Mouse (Mus musculus): ENCODE measurements around the gene Gm2115. TPM values are rescaled to one million over a fixed set of nuclear protein-coding genes. Genes with fewer than 3 reads are reported as not detected.

Gene Gm2115
- total and polyA plus RNA-seq, 3 experiments: under 0.01 to 0.14 TPM; not detected in 1

DNA sequence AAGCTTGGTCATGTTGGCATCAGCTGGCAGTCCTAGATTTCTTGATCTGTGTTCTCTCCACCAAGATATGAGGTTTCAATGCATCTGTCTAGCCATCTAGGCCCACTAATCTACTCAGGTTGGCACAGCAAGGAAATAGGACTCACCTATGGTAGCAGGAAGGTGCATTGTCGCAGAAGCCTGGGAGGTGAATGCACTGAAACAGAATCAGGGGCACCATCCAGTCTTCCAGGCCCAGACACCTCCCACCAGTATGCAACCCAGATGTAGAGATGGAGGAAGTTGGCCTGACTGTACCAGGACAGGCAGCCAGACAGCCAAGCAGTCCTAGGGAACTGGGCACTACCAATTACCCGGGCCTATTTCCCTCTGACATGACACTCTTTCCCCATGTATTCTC, 71.9 kb downstream of the Gm2115 start:
- Histone ChIP-seq H3K36me3 (replicated peaks in 1 of 2; ENCODE audit: control insufficient read depth in 1 of 2, insufficient read depth in 1 of 2, low read length in 1 of 2) (peaks cover 41 to 57% of the 10 kb centered on the region in 2 experiments), H3K79me2 (replicated peaks; ENCODE audit: control insufficient read depth, extremely low read depth, insufficient read depth, poor library complexity, severe bottlenecking) (peaks cover 41% of the 10 kb centered on the region), H3K4me1 (ENCODE audit: control insufficient read depth in 1 of 2, insufficient read depth in 2 of 2) (peaks cover 27 to 73% of the 10 kb centered on the region in 2 experiments), H3K27ac (ENCODE audit: insufficient read depth, low read depth) (0 out of 2 replicates have a peak overlapping the region, but pooled peaks have one; percentile 10), H3K9me3 (replicated peaks; ENCODE audit: low read length) (no peaks in the 10 kb centered on the region), H3K4me3 (replicated peaks in 1 of 3; ENCODE audit: low read depth in 2 of 3, low read length in 2 of 3, poor library complexity in 1 of 3) (no peak overlapping the region), H3K27me3 (replicated peaks) (no peaks in the 10 kb centered on the region), H3K9ac (ENCODE audit: insufficient read depth, low read depth) (no peak overlapping the region), H3K4me2 (ENCODE audit: insufficient read depth, low read depth, poor library complexity, severe bottlenecking) (no peak overlapping the region)
- in situ Hi-C loops (cut with MboI; ENCODE audit: low pct_ligation_motif_present, low pct_unique_long_range_greater_than_20kb, low sequenced_read_pairs) (no loop called here), dilution Hi-C loops (cut with MboI; ENCODE audit: extremely low pct_ligation_motif_present, extremely low pct_unique_long_range_greater_than_20kb, low sequenced_read_pairs) (no loop called here)
- DNase-seq (ENCODE audit: extremely low read depth): no peak
- TF ChIP-seq PAX5 (IDR thresholded peaks at IDR 0.05; ENCODE audit: low read length): no peak
- TF ChIP-seq CHD1 (IDR thresholded peaks at IDR 0.05; ENCODE audit: low read depth, low read length): no peak
- TF ChIP-seq KAT2A (IDR thresholded peaks at IDR 0.05; ENCODE audit: insufficient replicate concordance, low read length): no peak
- no peak for TF ChIP-seq RAD21 (IDR thresholded peaks at IDR 0.05; ENCODE audit: low read depth, low read length)
- no peak for TF ChIP-seq ZC3H11A (IDR thresholded peaks at IDR 0.05; ENCODE audit: low read depth, low read length)
- TF ChIP-seq ETS1 (conservative IDR thresholded peaks at IDR 0.05; ENCODE audit: low read depth, low read length): no peak
- no peak for TF ChIP-seq IRF4 (IDR thresholded peaks at IDR 0.05; ENCODE audit: low read depth, low read length)
- no peak for TF ChIP-seq MYC (IDR thresholded peaks at IDR 0.05; ENCODE audit: low read depth, low read length)
- no peak for TF ChIP-seq JUN (IDR thresholded peaks at IDR 0.05; ENCODE audit: insufficient read depth, low read depth, low read length)
- no peak for TF ChIP-seq USF2 (conservative IDR thresholded peaks at IDR 0.05; ENCODE audit: low read depth, low read length)
- TF ChIP-seq TBP (conservative IDR thresholded peaks at IDR 0.05; ENCODE audit: low read depth, low read length): no peak
- TF ChIP-seq POLR2AphosphoS2 (IDR thresholded peaks at IDR 0.05; ENCODE audit: low read depth, low read length): no peak

DNA sequence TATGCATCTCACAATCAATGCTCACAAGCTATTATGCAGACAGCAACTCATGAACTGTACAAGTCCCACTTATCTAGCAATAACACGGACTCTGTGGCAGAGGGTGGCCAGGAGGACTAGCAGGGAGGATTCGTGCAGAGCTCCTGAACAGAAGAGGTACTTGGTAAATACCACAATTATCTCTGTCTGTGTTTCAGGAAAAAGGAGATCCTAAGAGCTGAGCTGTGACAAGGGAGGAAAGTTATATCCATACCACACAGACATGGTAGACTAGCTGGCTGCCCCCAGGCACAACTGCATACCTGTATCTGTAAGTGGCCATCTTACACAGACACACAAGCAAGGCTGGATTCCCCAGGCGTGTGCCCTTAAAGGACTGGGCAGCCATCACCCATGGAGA, 72.6 kb downstream of the Gm2115 start:
- no peak overlapping the region; the same call in 1 of the 2 replicates for H3K27ac ChIP-seq (ENCODE audit: insufficient read depth, low read depth)
- no peak overlapping the region for H3K4me2 ChIP-seq (ENCODE audit: insufficient read depth, low read depth, poor library complexity, severe bottlenecking)
- H3K9ac ChIP-seq (ENCODE audit: insufficient read depth, low read depth): no peak overlapping the region
- no peaks in the 10 kb centered on the region for H3K27me3 ChIP-seq (replicated peaks)
- H3K36me3 ChIP-seq (replicated peaks in 1 of 2; ENCODE audit: control insufficient read depth in 1 of 2, insufficient read depth in 1 of 2, low read length in 1 of 2): peaks cover 41 to 54% of the 10 kb centered on the region in 2 experiments
- H3K4me3 ChIP-seq (replicated peaks in 1 of 3; ENCODE audit: low read depth in 2 of 3, low read length in 2 of 3, poor library complexity in 1 of 3): no peak overlapping the region
- H3K4me1 ChIP-seq (ENCODE audit: control insufficient read depth in 1 of 2, insufficient read depth in 2 of 2): peaks cover 22 to 68% of the 10 kb centered on the region in 2 experiments
- in situ Hi-C loops (cut with MboI; ENCODE audit: low pct_ligation_motif_present, low pct_unique_long_range_greater_than_20kb, low sequenced_read_pairs) (no loop called here), dilution Hi-C loops (cut with MboI; ENCODE audit: extremely low pct_ligation_motif_present, extremely low pct_unique_long_range_greater_than_20kb, low sequenced_read_pairs) (no loop called here)
- TF ChIP-seq ELF1 (IDR thresholded peaks at IDR 0.05; ENCODE audit: low read depth, low read length) (no peak), GABPA (IDR thresholded peaks at IDR 0.05; ENCODE audit: insufficient replicate concordance, low read depth, low read length) (no peak), TBP (conservative IDR thresholded peaks at IDR 0.05; ENCODE audit: low read depth, low read length) (no peak), CTCF (conservative IDR thresholded peaks at IDR 0.05 in 1 of 2, IDR thresholded peaks at IDR 0.05 in 1 of 2; ENCODE audit: low read depth in 2 of 2, low read length in 2 of 2) (no peak), USF2 (conservative IDR thresholded peaks at IDR 0.05; ENCODE audit: low read depth, low read length) (no peak), HCFC1 (IDR thresholded peaks at IDR 0.05; ENCODE audit: low read depth, low read length) (no peak), MYC (IDR thresholded peaks at IDR 0.05; ENCODE audit: low read depth, low read length) (no peak), E2F4 (IDR thresholded peaks at IDR 0.05; ENCODE audit: insufficient replicate concordance, low read depth, low read length) (no peak), RAD21 (IDR thresholded peaks at IDR 0.05; ENCODE audit: low read depth, low read length) (no peak), PAX5 (IDR thresholded peaks at IDR 0.05; ENCODE audit: low read length) (no peak), JUND (conservative IDR thresholded peaks at IDR 0.05; ENCODE audit: low read depth, low read length) (no peak), SMC3 (IDR thresholded peaks at IDR 0.05; ENCODE audit: low read depth, low read length) (no peak), MAFK (IDR thresholded peaks at IDR 0.05; ENCODE audit: insufficient replicate concordance, low read length) (no peak), ZNF384 (IDR thresholded peaks at IDR 0.05; ENCODE audit: low read depth, low read length) (no peak), RCOR1 (conservative IDR thresholded peaks at IDR 0.05; ENCODE audit: low read depth, low read length) (no peak), MAX (IDR thresholded peaks at IDR 0.05; ENCODE audit: low read length) (no peak), BHLHE40 (IDR thresholded peaks at IDR 0.05; ENCODE audit: low read depth, low read length) (no peak)
- no peaks in the 10 kb centered on the region for H3K9me3 ChIP-seq (replicated peaks; ENCODE audit: low read length)
- peaks cover 41% of the 10 kb centered on the region for H3K79me2 ChIP-seq (replicated peaks; ENCODE audit: control insufficient read depth, extremely low read depth, insufficient read depth, poor library complexity, severe bottlenecking)
- no peak for DNase-seq (ENCODE audit: extremely low read depth)

All from CH12.LX (cell line).